In the genomic region with DNA sequence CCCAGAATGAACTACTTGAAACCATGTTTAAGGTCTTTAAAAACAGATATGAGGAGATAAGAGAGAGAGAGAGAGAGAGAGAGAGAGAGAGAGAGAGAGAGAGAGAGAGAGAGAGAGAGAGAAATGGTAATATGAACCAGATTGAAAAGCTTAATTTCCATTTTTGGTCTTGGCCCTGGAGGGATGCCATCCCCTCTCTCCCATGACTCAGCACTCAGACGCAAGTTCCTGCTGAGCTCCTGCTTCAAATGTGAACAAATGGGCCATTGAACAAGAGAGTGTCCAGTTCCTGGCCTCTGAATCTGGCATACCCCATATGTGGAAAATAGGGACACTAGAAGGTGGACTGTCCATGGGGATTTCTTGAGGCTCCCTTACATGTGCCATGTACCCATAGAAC, we compare ENCODE assay signal across 30 mouse cellular contexts.
DNase-seq lines count a peak whose midpoint lies in the region; ATAC-seq and TF ChIP-seq lines count a peak whose summit lies in the region.
"Had no signal": no experiment of that assay in that cellular context is flagged by ENCODE, and none has a peak within 500 bp of the region (broad histone marks: within the 10 kb centered on the region; RNA-seq: fewer than 3 reads in every experiment).

No protein-coding gene starts in this region.

- peak; percentile 4 to 24 for DNase-seq in adrenal gland, adult (ENCODE audit: inconsistent age in 2 of 2, low spot score in 1 of 2)
- no peak for DNase-seq in adrenal gland, adult 18-20 months (ENCODE audit: low spot score in 2 of 2)
- peak; percentile 10 for DNase-seq in gastrocnemius, adult 2 months
- DNase-seq in gastrocnemius, postnatal 25 days = no peak
- DNase-seq in adipocyte (ENCODE audit: low spot score) = peak; percentile 7
- DNase-seq in ovary, adult 18-20 months (ENCODE audit: low spot score) = no peak
- DNase-seq: cerebellum, adult 18-20 months; cerebellum, postnatal 14 days; heart, adult 2 months; heart, postnatal 4 days; kidney, adult 8-10 months; liver; lung, postnatal 4 days; retina, postnatal 1 day; right cerebral cortex, postnatal 25 days; spleen, adult 18-20 months; thymus, postnatal 14 days had no signal

- intact Hi-C loops in gastrocnemius, adult 2 months (cut with DNase I) = no loop called here

- H3K27ac ChIP-seq in gastrocnemius, adult 2 months = no peak overlapping the region
- H3K27ac ChIP-seq: embryonic facial prominence, embryonic 10.5 days; embryonic facial prominence, embryonic 15.5 days; forebrain, embryonic 10.5 days; forebrain, embryonic 15.5 days; heart, adult 2 months; hindbrain, embryonic 13.5 days; kidney, postnatal 0 days; midbrain, embryonic 12.5 days; neural tube, embryonic 13.5 days had no signal

- no peak overlapping the region for H3K4me3 ChIP-seq in gastrocnemius, adult 2 months
- H3K4me3 ChIP-seq: embryonic facial prominence, embryonic 10.5 days; embryonic facial prominence, embryonic 15.5 days; forebrain, embryonic 10.5 days; forebrain, embryonic 15.5 days; heart, adult 2 months; heart, embryonic 12.5 days; hindbrain, embryonic 13.5 days; megakaryocyte, embryonic 14.5 days; midbrain, embryonic 12.5 days; neural tube, embryonic 13.5 days had no signal

- ATAC-seq in activated CD4-positive, CD25-positive, alpha-beta regulatory T cell, adult 4 months = no peak
- ATAC-seq: forebrain, embryonic 15.5 days; intestine, embryonic 16.5 days; lung, postnatal 0 days had no signal

- TF ChIP-seq CTCF in gastrocnemius, adult 2 months (IDR thresholded peaks at IDR 0.05) = no peak

Comparison
In these comparisons a context has a peak if more than half of its experiments do, and no peak if none do; other contexts are left out.
1. DNase-seq: peak in adrenal gland, adult (2 of 2), gastrocnemius, adult 2 months (single experiment) and adipocyte (single experiment); none in adrenal gland, adult 18-20 months (0 of 2), gastrocnemius, postnatal 25 days (single experiment) and ovary, adult 18-20 months (single experiment).